Mouse (Mus musculus) forebrain, embryonic 15.5 days (tissue): ENCODE results near the gene Flt3l. TPM values are rescaled to one million over a fixed set of nuclear protein-coding genes. Genes with fewer than 3 reads are reported as not detected.

Source experiments
- ATAC-seq: fragments of 200-750 bp; cut with Nextera tagmentation; replicated peaks from 2 replicates; pipeline ENCODE4 v1.8.0; 2017; ENCODE audit warnings: mild to moderate bottlenecking, moderate TSS enrichment, moderate library complexity
- H3K27ac ChIP-seq: fragments of 300-500 bp; sonication (generic); replicated peaks from 2 replicates; pipeline ENCODE4 v1.5.1; 2015; ENCODE audit warnings: mild to moderate bottlenecking, inconsistent platforms
- H3K27me3 ChIP-seq: fragments of 300-500 bp; sonication (generic); 2 replicates; pipeline ENCODE4 v1.6.1; 2015; ENCODE audit warnings: inconsistent platforms
- H3K36me3 ChIP-seq: fragments of 300-500 bp; sonication (generic); 2 replicates; pipeline ENCODE4 v1.6.1; 2015; ENCODE audit warnings: mild to moderate bottlenecking, inconsistent platforms
- H3K4me1 ChIP-seq: fragments of 300-500 bp; sonication (generic); 2 replicates; pipeline ENCODE4 v1.6.1; 2015; ENCODE audit warnings: inconsistent platforms
- H3K4me2 ChIP-seq: fragments of 300-500 bp; sonication (generic); replicated peaks from 2 replicates; pipeline ENCODE4 v1.6.1; 2015; ENCODE audit warnings: mild to moderate bottlenecking, inconsistent platforms
- H3K4me3 ChIP-seq: fragments of 300-500 bp; sonication (generic); 2 replicates; pipeline ENCODE4 v1.5.1; 2015; ENCODE audit warnings: mild to moderate bottlenecking, inconsistent platforms
- H3K9ac ChIP-seq: fragments of 300-500 bp; sonication (generic); replicated peaks from 2 replicates; pipeline ENCODE4 v1.6.1; 2015; ENCODE audit warnings: mild to moderate bottlenecking, inconsistent platforms
- H3K9me3 ChIP-seq: fragments of 300-500 bp; sonication (generic); 2 replicates; pipeline ENCODE4 v1.6.1; 2016; ENCODE audit warnings: inconsistent platforms
- WGBS: fragments of 180-500 bp; shearing (Covaris S2); methylation state at CpG from one replicate; pipeline ENCODE4 v1.1.7; 2015; ENCODE audit warnings: mixed read lengths; 5-methylcytosine and 5-hydroxymethylcytosine counted together
- polyA plus RNA-seq: library from polyadenylated mRNA; unstranded; fragments of >200 nt; fragmentation: Nextera tagmentation; extraction: Ambion mirVana; gene quantifications from 2 replicates; pipeline ENCODE4 v1.2.1, GENCODE M21; 2015

Gene Flt3l
- polyA plus RNA-seq, 1 experiment from 2014 or later, result 2.1 TPM

DNA sequence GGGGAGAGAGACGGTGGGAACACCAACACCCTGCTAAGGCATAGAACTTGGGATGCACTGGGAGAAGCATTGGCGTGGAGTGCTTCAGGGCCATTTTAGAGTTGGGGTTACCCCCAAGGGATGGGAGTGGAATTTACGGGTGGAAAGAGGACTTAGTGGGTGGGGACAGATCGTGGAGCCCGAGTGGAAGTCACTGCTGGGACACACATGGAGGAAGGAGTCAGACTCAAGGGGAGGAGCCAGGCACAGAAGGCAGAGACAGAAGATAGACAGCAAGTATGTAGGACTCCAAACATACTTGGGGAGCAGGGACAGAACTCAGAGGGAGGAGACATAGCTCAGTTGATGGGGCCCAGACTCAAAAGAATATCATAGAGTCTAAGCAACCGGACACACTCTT is 26.3 kb upstream of the Flt3l start:
- Histone ChIP-seq H3K36me3 (0 out of 2 replicates have a peak, but pooled peaks cover 2% of the 10 kb centered on the region), H3K4me2 (peak overlapping the region; percentile 44), H3K9ac (no peak overlapping the region; the same call in 1 of the 2 replicates), H3K27me3 (peaks cover 40% of the 10 kb centered on the region), H3K4me1 (peaks cover 34% of the 10 kb centered on the region), H3K9me3 (no peaks in the 10 kb centered on the region), H3K27ac (peak overlapping the region; percentile 26), H3K4me3 (peak overlapping the region; percentile 32)
- no peak for ATAC-seq
- 23% methylated on average over 6 of the region's 6 CpGs for WGBS

DNA sequence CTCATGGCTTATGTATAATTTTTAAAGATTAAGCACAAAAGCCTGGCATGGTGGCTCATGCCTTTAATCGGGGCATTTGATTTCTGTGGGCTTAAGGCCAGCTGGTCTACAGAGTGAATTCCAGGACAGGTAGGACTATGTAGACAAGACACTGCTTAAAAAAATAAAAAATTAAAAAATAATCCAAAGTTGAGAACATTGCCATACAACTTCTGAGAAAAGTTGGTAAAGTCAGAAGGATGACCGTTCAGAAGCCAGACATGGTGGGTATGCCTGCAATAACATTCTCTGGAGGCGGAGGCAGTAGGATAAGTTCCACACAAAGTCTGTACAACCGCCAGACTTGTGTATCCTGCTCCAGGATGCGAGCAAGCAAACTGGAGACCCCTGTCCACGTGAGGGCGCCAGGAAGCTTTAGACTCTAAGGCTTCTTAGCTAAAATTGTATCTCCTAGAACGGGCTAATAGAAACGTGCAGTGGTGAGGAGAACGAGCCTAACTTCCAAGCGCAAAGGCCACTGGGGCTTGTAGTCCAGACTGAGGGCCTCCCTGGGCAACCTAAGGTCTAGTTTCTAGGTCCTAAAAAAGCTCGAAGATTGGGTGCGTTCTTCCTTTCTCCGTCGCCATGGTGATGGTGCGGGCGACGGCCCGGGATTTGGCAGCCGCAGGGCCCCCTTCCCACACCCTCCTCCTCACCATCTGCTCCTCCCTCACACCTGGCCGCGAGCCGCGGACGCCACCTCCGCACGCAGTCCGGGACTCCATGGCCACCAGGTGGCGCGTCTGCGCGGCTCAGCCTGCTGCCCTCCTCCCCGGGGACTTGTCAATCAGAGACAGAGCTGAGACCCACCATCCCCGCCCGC is 25.6 kb upstream of the Flt3l start:
- peaks cover 37% of the 10 kb centered on the region for H3K27me3 ChIP-seq
- H3K27ac ChIP-seq, result peak overlapping the region; percentile 26
- no peak overlapping the region; the same call in 1 of the 2 replicates for H3K9ac ChIP-seq
- ATAC-seq, result peak; percentile 89
- peak overlapping the region; percentile 32 for H3K4me3 ChIP-seq
- peaks cover 29% of the 10 kb centered on the region for H3K4me1 ChIP-seq
- peak overlapping the region; percentile 44 for H3K4me2 ChIP-seq
- H3K9me3 ChIP-seq, result no peaks in the 10 kb centered on the region
- 4% methylated on average over 35 of the region's 35 CpGs for WGBS
- 0 out of 2 replicates have a peak, but pooled peaks cover 2% of the 10 kb centered on the region for H3K36me3 ChIP-seq

DNA sequence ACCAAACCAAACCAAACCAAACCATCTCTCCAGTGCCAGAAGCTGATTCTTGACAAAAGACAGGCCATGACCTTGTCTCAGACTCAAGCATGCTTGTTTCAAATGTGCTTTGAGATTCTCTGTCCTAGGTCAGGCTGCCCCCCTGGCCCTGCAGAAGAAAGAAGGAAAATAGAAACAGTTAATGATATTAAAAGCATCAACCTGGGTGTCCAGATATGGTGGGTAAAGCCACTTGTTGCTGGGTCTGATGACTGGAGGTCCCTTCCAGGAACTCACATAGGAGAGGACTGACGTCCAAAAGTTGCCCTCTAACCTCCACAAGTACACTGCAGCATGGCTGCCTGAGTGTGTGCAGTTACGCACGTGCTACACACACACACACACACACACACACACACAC is 24.6 kb upstream of the Flt3l start:
- Histone ChIP-seq H3K27me3 (peaks cover 27% of the 10 kb centered on the region), H3K4me1 (peaks cover 24% of the 10 kb centered on the region), H3K36me3 (0 out of 2 replicates have a peak, but pooled peaks cover 2% of the 10 kb centered on the region), H3K9me3 (no peaks in the 10 kb centered on the region), H3K4me3 (no peak overlapping the region), H3K4me2 (no peak overlapping the region), H3K9ac (no peak overlapping the region), H3K27ac (no peak overlapping the region)
- 95% methylated on average over 3 of the region's 3 CpGs for WGBS
- ATAC-seq, result no peak

DNA sequence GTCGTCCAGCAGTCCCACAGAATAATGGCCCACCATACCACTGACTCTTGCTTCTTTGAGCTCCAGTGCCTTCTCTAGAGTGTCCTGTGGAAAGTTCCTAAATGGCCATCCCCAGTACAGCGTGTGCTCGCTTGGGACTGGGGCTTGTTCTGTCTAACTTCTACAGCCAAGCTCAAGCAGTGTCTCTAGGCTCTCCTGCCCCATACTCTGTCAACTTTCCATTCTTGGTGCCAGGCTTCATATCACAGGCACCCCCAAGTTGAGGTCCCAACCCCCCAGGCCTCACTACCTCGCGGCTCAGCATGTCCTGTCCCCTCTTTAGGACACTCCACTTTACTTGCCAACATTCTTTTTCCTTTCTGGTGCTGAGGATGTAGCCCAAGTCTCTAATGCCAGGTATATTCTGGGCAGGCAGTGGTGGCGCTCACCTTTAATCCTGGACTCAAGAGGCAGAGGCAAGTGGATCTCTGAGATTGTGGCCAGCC is 24.1 kb upstream of the Flt3l start:
- H3K4me2 ChIP-seq, result no peak overlapping the region
- 0 out of 2 replicates have a peak, but pooled peaks cover 2% of the 10 kb centered on the region for H3K36me3 ChIP-seq
- no peak overlapping the region for H3K27ac ChIP-seq
- no peak for ATAC-seq
- WGBS, result 91% methylated on average over 6 of the region's 6 CpGs
- H3K9me3 ChIP-seq, result no peaks in the 10 kb centered on the region
- H3K27me3 ChIP-seq, result peaks cover 22% of the 10 kb centered on the region
- H3K9ac ChIP-seq, result no peak overlapping the region
- H3K4me3 ChIP-seq, result no peak overlapping the region
- H3K4me1 ChIP-seq, result peaks cover 24% of the 10 kb centered on the region

DNA sequence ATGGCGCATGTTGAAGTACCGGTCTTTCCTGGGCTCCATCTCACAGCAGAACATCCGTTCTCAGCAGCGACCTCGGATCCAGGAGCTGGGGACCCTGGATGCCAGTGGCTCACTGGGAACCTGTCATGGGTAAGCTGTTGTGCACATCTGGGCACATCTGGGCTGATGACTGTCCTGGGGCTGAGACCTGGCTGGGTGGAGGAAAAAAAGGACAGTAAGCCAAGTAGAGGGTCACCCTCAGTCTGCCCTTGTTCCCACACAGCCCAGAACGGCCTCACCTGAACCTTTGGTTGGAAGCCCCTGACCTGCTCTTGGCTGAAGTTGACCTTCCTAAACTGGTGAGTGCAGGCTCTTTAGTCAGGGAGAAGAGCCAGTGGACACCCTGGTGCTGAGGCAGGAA is 22.8 kb upstream of the Flt3l start:
- no peak overlapping the region for H3K4me2 ChIP-seq
- H3K4me1 ChIP-seq, result peaks cover 28% of the 10 kb centered on the region
- H3K4me3 ChIP-seq, result no peak overlapping the region
- no peaks in the 10 kb centered on the region for H3K9me3 ChIP-seq
- 93% methylated on average over 6 of the region's 6 CpGs for WGBS
- ATAC-seq, result no peak
- peaks cover 9% of the 10 kb centered on the region for H3K27me3 ChIP-seq
- H3K27ac ChIP-seq, result no peak overlapping the region
- 0 out of 2 replicates have a peak, but pooled peaks cover 2% of the 10 kb centered on the region for H3K36me3 ChIP-seq
- no peak overlapping the region for H3K9ac ChIP-seq

DNA sequence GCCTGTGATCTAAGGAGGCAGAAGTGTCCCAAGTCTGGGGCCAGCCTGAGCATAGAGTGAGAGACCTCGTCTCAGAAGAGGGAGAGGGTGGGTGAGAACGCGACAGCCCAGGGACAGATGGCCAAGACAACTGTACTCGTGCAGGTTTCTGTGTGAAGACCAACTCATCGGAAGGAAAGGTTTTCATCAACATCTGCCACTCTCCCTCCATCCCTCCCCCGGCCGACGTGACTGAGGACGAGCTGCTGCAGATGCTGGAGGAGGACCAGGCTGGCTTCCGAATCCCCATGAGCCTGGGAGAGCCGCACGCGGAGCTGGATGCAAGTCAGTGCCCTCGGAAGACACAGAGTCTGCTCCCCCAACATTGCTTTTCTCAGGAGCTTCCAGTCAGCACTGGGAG is 21.2 kb upstream of the Flt3l start:
- WGBS, result 82% methylated on average over 14 of the region's 14 CpGs
- H3K27ac ChIP-seq, result no peak overlapping the region

DNA sequence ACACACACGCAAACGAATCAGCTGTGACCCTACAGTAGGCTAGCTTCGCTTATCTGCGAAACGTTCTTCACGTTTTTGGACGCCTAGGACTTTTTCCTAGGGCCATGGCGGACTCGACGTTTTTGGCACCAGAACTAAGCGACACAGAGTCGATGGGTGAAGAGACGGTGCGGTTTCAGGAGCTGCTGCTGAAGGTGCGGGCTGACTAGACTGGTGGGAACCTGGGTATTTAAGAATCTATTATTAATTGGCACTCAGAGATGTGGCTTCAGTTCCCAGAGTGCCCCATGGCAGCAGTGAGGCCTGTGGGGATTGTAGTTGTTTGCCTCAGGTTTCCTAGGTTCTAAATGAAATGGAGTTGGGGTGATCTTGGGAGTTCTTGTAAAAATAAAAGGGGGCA is 20.0 kb upstream of the Flt3l start:
- no peaks in the 10 kb centered on the region for H3K9me3 ChIP-seq
- no peak overlapping the region for H3K9ac ChIP-seq
- no peak overlapping the region for H3K4me2 ChIP-seq
- 0 out of 2 replicates have a peak, but pooled peaks cover 2% of the 10 kb centered on the region for H3K36me3 ChIP-seq
- whole genome bisulfite sequencing, result 95% methylated on average over 15 of the region's 15 CpGs
- H3K27me3 ChIP-seq, result no peaks in the 10 kb centered on the region
- peaks cover 15% of the 10 kb centered on the region for H3K4me1 ChIP-seq
- H3K27ac ChIP-seq, result no peak overlapping the region
- ATAC-seq, result no peak
- H3K4me3 ChIP-seq, result no peak overlapping the region

More for the DNA sequence above, 21.2 kb upstream of the Flt3l start:
- H3K27me3 ChIP-seq, result no peaks in the 10 kb centered on the region
- H3K9me3 ChIP-seq, result no peaks in the 10 kb centered on the region
- H3K9ac ChIP-seq, result no peak overlapping the region
- H3K4me3 ChIP-seq, result no peak overlapping the region
- ATAC-seq, result no peak
- H3K4me2 ChIP-seq, result no peak overlapping the region
- H3K36me3 ChIP-seq, result 0 out of 2 replicates have a peak, but pooled peaks cover 2% of the 10 kb centered on the region
- peaks cover 23% of the 10 kb centered on the region for H3K4me1 ChIP-seq

DNA sequence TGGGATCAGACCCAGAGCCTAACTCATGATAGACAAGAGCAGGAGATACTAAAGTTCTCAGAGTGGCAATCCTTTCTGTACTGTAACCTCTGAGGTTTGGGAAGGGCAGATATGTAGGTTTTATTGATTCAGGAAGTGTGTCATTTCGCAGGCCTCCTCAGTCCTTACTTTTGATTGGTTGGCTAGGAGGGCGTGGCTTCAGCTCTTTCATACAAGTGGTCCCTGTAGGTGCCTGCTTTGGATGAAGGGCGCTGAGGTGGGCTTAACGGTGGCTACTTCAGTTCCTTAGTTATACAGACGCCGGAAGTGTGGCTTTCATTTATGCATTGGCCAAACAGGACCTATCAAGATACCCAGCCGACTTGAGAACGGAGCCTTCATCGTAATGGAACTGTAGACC is 19.4 kb upstream of the Flt3l start:
- Histone ChIP-seq H3K27ac (no peak overlapping the region), H3K9ac (no peak overlapping the region), H3K4me3 (no peak overlapping the region; the same call in 1 of the 2 replicates), H3K9me3 (no peaks in the 10 kb centered on the region), H3K36me3 (0 out of 2 replicates have a peak, but pooled peaks cover 2% of the 10 kb centered on the region), H3K27me3 (no peaks in the 10 kb centered on the region), H3K4me1 (peaks cover 21% of the 10 kb centered on the region), H3K4me2 (0 out of 2 replicates have a peak overlapping the region, but pooled peaks have one; percentile 73)
- no peak for ATAC-seq
- WGBS, result 87% methylated on average over 9 of the region's 9 CpGs

DNA sequence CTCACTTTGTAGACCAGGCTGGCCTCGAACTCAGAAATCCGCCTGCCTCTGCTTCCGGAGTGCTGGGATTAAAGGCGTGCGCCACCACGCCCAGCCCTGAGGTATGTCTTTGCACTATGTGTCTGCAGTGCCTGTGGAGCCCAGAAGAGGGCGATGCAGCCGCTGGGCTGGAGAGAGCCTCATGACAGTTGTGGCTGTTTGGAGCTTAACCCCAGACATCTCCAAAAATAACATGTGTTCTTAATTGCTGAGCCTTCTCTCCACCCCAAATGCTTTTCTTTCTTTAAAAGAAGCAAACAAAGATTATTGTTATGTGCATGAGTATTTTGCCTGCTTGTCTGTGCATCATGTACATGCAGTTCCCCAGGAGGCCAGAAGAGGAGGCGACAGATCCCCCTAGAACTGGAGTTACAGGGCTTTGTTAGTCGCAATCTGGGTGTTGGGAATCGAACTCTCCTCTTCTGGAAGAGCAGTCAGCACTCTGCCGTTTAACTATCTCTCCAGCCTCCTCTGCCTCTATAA is 18.8 kb upstream of the Flt3l start:
- H3K9me3 ChIP-seq, result no peaks in the 10 kb centered on the region
- 0 out of 2 replicates have a peak overlapping the region, but pooled peaks have one; percentile 6 for H3K9ac ChIP-seq
- peak overlapping the region; percentile 98 for H3K27ac ChIP-seq
- WGBS, result 80% methylated on average over 12 of the region's 12 CpGs
- H3K4me2 ChIP-seq, result peak overlapping the region; percentile 73
- 0 out of 2 replicates have a peak, but pooled peaks cover 2% of the 10 kb centered on the region for H3K36me3 ChIP-seq
- ATAC-seq, result no peak
- H3K27me3 ChIP-seq, result no peaks in the 10 kb centered on the region
- H3K4me1 ChIP-seq, result peaks cover 21% of the 10 kb centered on the region
- peak overlapping the region; percentile 79 for H3K4me3 ChIP-seq

DNA sequence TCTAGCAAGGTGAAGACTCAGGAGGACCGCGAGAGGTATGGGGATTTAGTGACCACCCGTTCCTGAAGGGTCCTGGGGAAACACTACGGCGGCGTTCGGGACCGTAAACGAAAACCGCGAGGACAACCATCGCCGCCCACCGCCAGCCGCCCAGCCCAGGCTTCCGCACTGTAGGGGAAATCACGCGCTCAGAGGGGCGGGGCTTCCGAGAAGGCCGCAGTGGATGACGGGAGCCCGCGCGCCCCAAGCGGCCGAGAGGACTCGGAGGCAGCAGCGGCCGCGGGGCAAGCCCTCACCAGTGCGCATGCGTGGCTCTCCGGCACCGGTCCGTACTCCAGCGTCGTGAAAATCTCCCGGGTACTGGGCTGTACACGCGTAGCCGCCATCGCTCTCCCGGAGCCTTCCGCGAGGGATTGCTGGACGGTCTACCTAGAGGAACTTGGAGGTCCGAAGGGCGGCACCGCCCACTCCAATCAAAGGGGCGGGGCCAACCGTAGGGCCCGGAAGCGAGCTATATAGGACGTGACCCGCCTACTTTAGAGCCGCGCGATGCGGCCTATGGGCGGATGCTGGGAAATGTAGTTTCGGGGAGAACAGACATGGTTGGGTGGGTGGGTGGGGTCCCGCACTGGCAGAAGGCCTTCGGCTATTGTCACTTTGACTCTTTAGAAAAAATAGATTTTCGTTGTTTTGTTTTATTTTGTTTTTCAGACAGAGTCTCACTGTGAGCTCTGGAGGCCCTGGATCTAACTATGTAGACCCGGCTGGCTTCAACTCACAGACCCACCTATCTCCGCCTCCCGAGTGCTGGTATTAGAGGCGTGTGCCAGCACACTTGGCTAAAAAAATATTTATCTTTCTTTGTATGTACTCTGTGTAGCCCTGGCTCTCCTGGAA is 18.1 kb upstream of the Flt3l start, which contains the start of the genes Pih1d1 and Aldh16a1:
Gene Pih1d1 (plus strand): TSS at position 208 of the 897 bp plus-strand sequence.
Gene Aldh16a1 (minus strand): TSS at position 489 of the 897 bp plus-strand sequence.
- WGBS, result 5% methylated on average over 69 of the region's 69 CpGs
- H3K9me3 ChIP-seq, result no peaks in the 10 kb centered on the region
- H3K4me3 ChIP-seq, result peak within 1 kb of the TSS; percentile 79
- peak within 1 kb of the TSS; percentile 88 for H3K9ac ChIP-seq
- 0 out of 2 replicates have a peak, but pooled peaks cover 2% of the 10 kb centered on the region for H3K36me3 ChIP-seq
- H3K4me1 ChIP-seq, result peaks cover 21% of the 10 kb centered on the region
- no peaks in the 10 kb centered on the region for H3K27me3 ChIP-seq
- peak within 1 kb of the TSS; percentile 98 for H3K27ac ChIP-seq
- ATAC-seq, result peak; percentile 96
- H3K4me2 ChIP-seq, result peak within 1 kb of the TSS; percentile 73

DNA sequence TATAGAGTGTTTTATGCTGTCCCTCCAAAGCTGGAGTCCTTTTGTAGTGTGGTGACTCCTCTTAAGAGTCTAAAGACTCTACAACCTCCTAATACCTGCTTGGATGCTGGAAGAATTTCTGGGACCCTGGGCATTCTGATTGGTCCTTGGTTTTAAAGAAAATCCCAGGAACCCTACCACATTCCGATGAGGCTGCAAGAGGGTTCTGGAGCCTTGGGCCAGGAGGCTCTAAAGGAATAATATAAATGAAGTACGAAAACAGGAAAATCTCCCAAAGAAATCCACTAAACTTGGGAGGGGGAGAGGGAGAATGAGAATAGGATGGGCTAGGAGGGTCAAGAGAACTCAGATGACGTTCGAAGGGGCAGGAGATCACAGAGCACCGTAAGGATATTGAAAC is 17.4 kb upstream of the Flt3l start:
- no peaks in the 10 kb centered on the region for H3K9me3 ChIP-seq
- no peak for ATAC-seq
- WGBS, result 2% methylated on average over 5 of the region's 5 CpGs
- peak overlapping the region; percentile 98 for H3K27ac ChIP-seq
- H3K4me1 ChIP-seq, result peaks cover 21% of the 10 kb centered on the region
- peak overlapping the region; percentile 88 for H3K9ac ChIP-seq
- H3K4me2 ChIP-seq, result peak overlapping the region; percentile 73
- peak overlapping the region; percentile 79 for H3K4me3 ChIP-seq
- no peaks in the 10 kb centered on the region for H3K27me3 ChIP-seq
- 0 out of 2 replicates have a peak, but pooled peaks cover 1% of the 10 kb centered on the region for H3K36me3 ChIP-seq
